Mouse (Mus musculus): ENCODE results near the gene Adap2.

DNA sequence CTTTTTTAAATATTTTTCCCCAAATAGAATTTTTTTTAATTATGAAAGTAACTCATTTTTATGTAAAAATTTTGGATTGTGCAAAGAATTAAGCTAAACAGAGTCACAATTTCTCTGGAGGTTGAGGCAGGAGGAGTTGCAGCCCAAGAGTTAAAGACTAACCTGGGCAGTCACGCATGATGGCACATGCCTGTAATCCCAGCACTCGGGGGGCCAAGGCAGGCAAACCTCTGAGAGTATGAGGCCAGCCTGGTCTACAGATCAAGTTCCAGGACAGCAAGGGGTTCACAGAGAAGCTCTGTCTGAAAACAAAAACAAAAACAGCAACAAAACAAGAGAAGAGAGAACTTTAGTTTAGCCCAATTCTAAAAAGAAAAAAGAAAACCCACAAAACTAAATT is 10.3 kb downstream of the Adap2 start:
- no peak for TF ChIP-seq CTCF (IDR thresholded peaks at IDR 0.05; ENCODE audit: borderline replicate concordance, insufficient read depth, low read length)
- TF ChIP-seq POLR2A (IDR thresholded peaks at IDR 0.05; ENCODE audit: low read depth, low read length): no peak
